Mouse (Mus musculus) lung, embryonic 16.5 days (tissue): ENCODE measurements around the gene Fam181b. TPM values are rescaled to one million over a fixed set of nuclear protein-coding genes. Genes with fewer than 3 reads are reported as not detected.

Source experiments
- ATAC-seq: fragments of 200-750 bp; cut with Nextera tagmentation; 2 replicates; pipeline ENCODE4 v1.8.0; 2017; ENCODE audit warnings: low read depth, mild to moderate bottlenecking, moderate library complexity
- H3K27ac ChIP-seq: fragments of 300-500 bp; sonication (generic); 2 replicates; pipeline ENCODE4 v1.5.1; 2014; ENCODE audit warnings: mild to moderate bottlenecking, control low read depth, low read length
- H3K27me3 ChIP-seq: fragments of 300-500 bp; sonication (generic); 2 replicates; pipeline ENCODE4 v1.6.1; 2014; ENCODE audit warnings: low read depth, low read length, mixed read lengths; ENCODE audit not compliant: control insufficient read depth, insufficient read depth
- H3K36me3 ChIP-seq: fragments of 300-500 bp; sonication (generic); 2 replicates; pipeline ENCODE4 v1.6.1; 2014; ENCODE audit warnings: low read length; ENCODE audit not compliant: control insufficient read depth, insufficient read depth
- H3K4me1 ChIP-seq: fragments of 300-500 bp; sonication (generic); replicated peaks from 2 replicates; pipeline ENCODE4 v1.6.1; 2014; ENCODE audit warnings: low read length, mixed read lengths; ENCODE audit not compliant: control insufficient read depth, insufficient read depth
- H3K4me2 ChIP-seq: fragments of 300-500 bp; sonication (generic); 2 replicates; pipeline ENCODE4 v1.6.1; 2014; ENCODE audit warnings: low read depth, low read length, control low read depth
- H3K4me3 ChIP-seq: fragments of 300-500 bp; sonication (generic); 2 replicates; pipeline ENCODE4 v1.5.1; 2014; ENCODE audit warnings: mild to moderate bottlenecking, low read length, control low read depth
- H3K9ac ChIP-seq: fragments of 300-500 bp; sonication (generic); 2 replicates; pipeline ENCODE4 v1.6.1; 2014; ENCODE audit warnings: low read length, control low read depth
- H3K9me3 ChIP-seq: fragments of 300-500 bp; sonication (generic); 2 replicates; pipeline ENCODE4 v1.6.1; 2016; ENCODE audit warnings: low read length; ENCODE audit not compliant: control insufficient read depth
- WGBS: fragments of 180-500 bp; shearing (Covaris S2); extraction: QIAGEN DNeasy Blood & Tissue Kit; methylation state at CpG from one replicate; pipeline ENCODE4 v1.1.7; 2014; 5-methylcytosine and 5-hydroxymethylcytosine counted together
- polyA plus RNA-seq: library from polyadenylated mRNA; unstranded; fragments of >200 nt; fragmentation: Nextera tagmentation; extraction: Ambion mirVana; gene quantifications from 2 replicates; pipeline ENCODE4 v1.2.1, GENCODE M21; 2015

The Fam181b gene
- polyA plus RNA-seq, 1 experiment from 2014 or later = 6.8 TPM

GRCm38 (mm10) chr7:93067464-93068015 lies 12.1 kb upstream of the Fam181b start:
- Histone ChIP-seq H3K4me3 (no peak overlapping the region), H3K4me1 (no peaks in the 10 kb centered on the region)
- 61% methylated on average over 7 of the region's 7 CpGs for WGBS

GRCm38 (mm10) chr7:93076435-93076960 lies 3.2 kb upstream of the Fam181b start:
- H3K9ac ChIP-seq = no peak overlapping the region
- no peak overlapping the region for H3K27ac ChIP-seq

More at GRCm38 (mm10) chr7:93067464-93068015, 12.1 kb upstream of the Fam181b start:
- 0 out of 2 replicates have a peak, but pooled peaks have one; percentile 41 for ATAC-seq
- no peak overlapping the region for H3K9ac ChIP-seq
- H3K27ac ChIP-seq = no peak overlapping the region
- no peaks in the 10 kb centered on the region for H3K9me3 ChIP-seq
- H3K4me2 ChIP-seq = no peak overlapping the region
- no peaks in the 10 kb centered on the region for H3K36me3 ChIP-seq
- no peaks in the 10 kb centered on the region for H3K27me3 ChIP-seq

GRCm38 (mm10) chr7:93079420-93079784 lies 263 bp upstream of the Fam181b start:
- Histone ChIP-seq H3K9ac (peak overlapping the region; percentile 69; the same call in 1 of the 2 replicates), H3K4me3 (peak overlapping the region; percentile 65), H3K4me2 (peak overlapping the region; percentile 87), H3K36me3 (no peaks in the 10 kb centered on the region), H3K9me3 (no peaks in the 10 kb centered on the region), H3K27ac (no peak overlapping the region), H3K4me1 (peaks cover 7% of the 10 kb centered on the region; the same call in 1 of the 2 replicates), H3K27me3 (peaks cover 14% of the 10 kb centered on the region)
- 26% methylated on average over 7 of the region's 7 CpGs for WGBS
- 0 out of 2 replicates have a peak, but pooled peaks have one; percentile 4 for ATAC-seq

More at GRCm38 (mm10) chr7:93076435-93076960, 3.2 kb upstream of the Fam181b start:
- no peak overlapping the region for H3K4me2 ChIP-seq
- H3K27me3 ChIP-seq = peaks cover 14% of the 10 kb centered on the region
- no peak for ATAC-seq
- H3K4me1 ChIP-seq = peaks cover 7% of the 10 kb centered on the region; the same call in 1 of the 2 replicates
- WGBS = 14% methylated on average over 6 of the region's 6 CpGs
- no peaks in the 10 kb centered on the region for H3K36me3 ChIP-seq
- no peaks in the 10 kb centered on the region for H3K9me3 ChIP-seq
- H3K4me3 ChIP-seq = no peak overlapping the region

GRCm38 (mm10) chr7:93080731-93081430 lies 1.2 kb downstream of the Fam181b start:
- H3K9ac ChIP-seq = peak overlapping the region; percentile 69
- WGBS = under 1% methylated on average over 45 of the region's 45 CpGs
- peaks cover 14% of the 10 kb centered on the region for H3K27me3 ChIP-seq
- no peaks in the 10 kb centered on the region for H3K36me3 ChIP-seq
- H3K9me3 ChIP-seq = no peaks in the 10 kb centered on the region
- H3K27ac ChIP-seq = no peak overlapping the region
- peak; percentile 10; the same call in 1 of the 2 replicates for ATAC-seq
- peaks cover 7% of the 10 kb centered on the region; the same call in 1 of the 2 replicates for H3K4me1 ChIP-seq
- H3K4me2 ChIP-seq = peak overlapping the region; percentile 87
- H3K4me3 ChIP-seq = peak overlapping the region; percentile 65

- no peaks in the 10 kb centered on the region for H3K36me3 ChIP-seq
- H3K4me2 ChIP-seq = 0 out of 2 replicates have a peak overlapping the region, but pooled peaks have one; percentile 30
- 17% methylated on average over 11 of the region's 11 CpGs for WGBS
- H3K9ac ChIP-seq = no peak overlapping the region
- H3K4me3 ChIP-seq = no peak overlapping the region
- H3K9me3 ChIP-seq = no peaks in the 10 kb centered on the region
- no peaks in the 10 kb centered on the region for H3K27me3 ChIP-seq
- peak; percentile 95 for ATAC-seq
- peak overlapping the region; percentile 67 for H3K27ac ChIP-seq
- H3K4me1 ChIP-seq = no peaks in the 10 kb centered on the region
Measured at GRCm38 (mm10) chr7:93093371-93094058, 13.8 kb downstream of the Fam181b start.

- Histone ChIP-seq H3K27ac (no peak overlapping the region), H3K9ac (no peak overlapping the region), H3K9me3 (no peaks in the 10 kb centered on the region), H3K27me3 (no peaks in the 10 kb centered on the region), H3K36me3 (no peaks in the 10 kb centered on the region), H3K4me1 (no peaks in the 10 kb centered on the region), H3K4me2 (peak overlapping the region; percentile 36), H3K4me3 (no peak overlapping the region)
- WGBS = 6% methylated on average over 8 of the region's 8 CpGs
- peak; percentile 67 for ATAC-seq
Measured at GRCm38 (mm10) chr7:93095511-93095910, 15.8 kb downstream of the Fam181b start.

- Histone ChIP-seq H3K4me3 (no peak overlapping the region), H3K9ac (no peak overlapping the region), H3K27me3 (no peaks in the 10 kb centered on the region), H3K27ac (no peak overlapping the region), H3K4me2 (no peak overlapping the region), H3K36me3 (no peaks in the 10 kb centered on the region), H3K9me3 (no peaks in the 10 kb centered on the region), H3K4me1 (no peaks in the 10 kb centered on the region)
- no peak for ATAC-seq
- 70% methylated on average over 2 of the region's 2 CpGs for WGBS
Measured at GRCm38 (mm10) chr7:93104776-93105340, 25.2 kb downstream of the Fam181b start.

- H3K4me1 ChIP-seq = no peaks in the 10 kb centered on the region
- no peak overlapping the region for H3K9ac ChIP-seq
- no peaks in the 10 kb centered on the region for H3K36me3 ChIP-seq
- H3K27me3 ChIP-seq = no peaks in the 10 kb centered on the region
- WGBS = 66% methylated on average over 2 of the region's 2 CpGs
- ATAC-seq = no peak
- H3K4me3 ChIP-seq = no peak overlapping the region
- no peak overlapping the region for H3K27ac ChIP-seq
- no peak overlapping the region for H3K4me2 ChIP-seq
- H3K9me3 ChIP-seq = no peaks in the 10 kb centered on the region
Measured at GRCm38 (mm10) chr7:93110370-93110965, 30.8 kb downstream of the Fam181b start.
